Mouse (Mus musculus): ENCODE results near the gene Ndufs3. TPM values are rescaled to one million over a fixed set of nuclear protein-coding genes. Genes with fewer than 3 reads are reported as not detected.
A peak's percentile ranks its signal among the peaks of the same experiment; 100 is the strongest.

Ndufs3 gene
- total and polyA plus RNA-seq, 2 experiments from 2014 or later: 156 to 248 TPM

DNA sequence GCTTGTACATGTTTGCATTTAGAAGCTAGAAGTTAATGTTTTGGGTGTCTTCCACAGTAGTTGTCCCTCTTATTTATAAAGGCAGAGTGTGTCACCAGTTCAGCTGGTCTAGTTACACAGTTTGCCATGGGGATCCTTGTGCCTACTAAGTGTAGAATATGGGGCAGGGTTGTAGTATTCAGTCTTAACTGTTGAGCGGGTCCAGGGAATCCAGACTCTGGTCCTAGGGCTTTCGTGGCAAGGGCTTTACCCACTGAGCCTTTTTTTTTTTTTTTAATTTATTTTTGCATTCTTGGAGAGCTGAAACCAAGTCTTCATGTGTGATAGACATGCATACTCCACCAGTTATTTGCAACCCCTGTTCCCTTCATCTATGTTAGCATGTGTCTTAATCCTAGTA is 43.1 kb downstream of the Ndufs3 start:
- Histone ChIP-seq H3K9ac (no peak overlapping the region), H3K36me3 (ENCODE audit: insufficient read depth) (peaks cover 69% of the 10 kb centered on the region), H3K4me3 (ENCODE audit: low read depth, low read length) (no peak overlapping the region), H3K27me3 (ENCODE audit: insufficient read depth, low read length) (no peaks in the 10 kb centered on the region), H3K9me3 (ENCODE audit: low read length) (no peaks in the 10 kb centered on the region), H3K4me2 (ENCODE audit: low read depth) (no peak overlapping the region), H3K4me1 (ENCODE audit: insufficient read depth) (no peaks in the 10 kb centered on the region), H3K27ac (ENCODE audit: low read depth, low read length) (no peak overlapping the region)
- 93% methylated on average over 2 of the region's 2 CpGs for WGBS
- TF ChIP-seq CTCF (IDR thresholded peaks at IDR 0.05; ENCODE audit: low read depth): no peak
- ATAC-seq (no peak), DNase-seq (no peak)

DNA sequence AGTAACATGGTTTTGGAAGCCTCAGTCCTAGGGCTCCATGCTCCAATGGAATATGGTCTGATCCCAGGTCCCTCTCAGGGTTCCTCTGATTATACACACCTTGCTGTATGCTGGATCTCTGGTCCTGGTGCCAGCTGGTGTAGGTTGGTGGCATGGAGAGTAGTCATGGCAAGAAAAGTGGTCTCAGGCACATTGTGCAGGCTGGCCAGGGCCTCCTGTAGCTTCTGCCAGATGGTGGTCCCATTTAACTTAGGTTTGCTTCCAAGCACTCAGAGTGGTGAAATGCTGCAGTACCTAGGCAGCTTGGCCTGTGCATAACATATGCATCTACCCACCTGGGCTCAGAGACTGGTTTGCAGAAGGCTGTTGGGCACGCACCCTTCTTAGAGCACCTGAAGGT is 54.2 kb downstream of the Ndufs3 start:
- no peak overlapping the region for H3K4me3 ChIP-seq (ENCODE audit: low read depth, low read length)
- no peak overlapping the region for H3K9ac ChIP-seq
- no peak overlapping the region for H3K4me2 ChIP-seq (ENCODE audit: low read depth)
- H3K4me1 ChIP-seq (ENCODE audit: insufficient read depth): peaks cover 17% of the 10 kb centered on the region
- ATAC-seq: no peak
- no peaks in the 10 kb centered on the region for H3K27me3 ChIP-seq (ENCODE audit: insufficient read depth, low read length)
- H3K36me3 ChIP-seq (ENCODE audit: insufficient read depth): peaks cover 46% of the 10 kb centered on the region
- no peak for DNase-seq
- 100% methylated on average over 1 of the region's 1 CpGs for WGBS
- TF ChIP-seq CTCF (IDR thresholded peaks at IDR 0.05; ENCODE audit: low read depth): no peak
- no peak overlapping the region for H3K27ac ChIP-seq (ENCODE audit: low read depth, low read length)
- H3K9me3 ChIP-seq (ENCODE audit: low read length): no peaks in the 10 kb centered on the region

DNA sequence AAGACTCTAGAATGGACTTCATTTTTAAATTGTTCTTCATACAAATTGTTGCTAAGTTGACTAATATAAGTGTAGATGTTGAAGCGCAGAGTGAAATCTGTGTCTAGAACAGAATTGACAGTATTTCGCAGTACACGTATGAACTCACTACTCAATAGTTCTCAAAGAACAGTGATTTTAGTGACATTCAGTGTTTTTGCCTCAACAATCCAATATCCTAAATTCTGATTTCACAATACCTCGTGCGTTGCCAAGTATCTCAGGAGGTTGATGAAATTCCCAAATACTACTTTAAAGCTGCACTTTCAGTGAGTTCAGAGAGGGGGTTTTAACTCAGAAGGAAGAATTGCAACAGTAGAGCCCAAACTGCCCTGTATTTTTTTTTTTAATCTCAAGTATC is 56.3 kb downstream of the Ndufs3 start:
- no peak overlapping the region for H3K27ac ChIP-seq (ENCODE audit: low read depth, low read length)
- ATAC-seq (no peak), DNase-seq (no peak)
- H3K4me3 ChIP-seq (ENCODE audit: low read depth, low read length): peak overlapping the region; percentile 94
- no peak overlapping the region for H3K9ac ChIP-seq
- 83% methylated on average over 5 of the region's 5 CpGs for WGBS
- no peaks in the 10 kb centered on the region for H3K27me3 ChIP-seq (ENCODE audit: insufficient read depth, low read length)
- H3K9me3 ChIP-seq (ENCODE audit: low read length): no peaks in the 10 kb centered on the region
- H3K4me1 ChIP-seq (ENCODE audit: insufficient read depth): peaks cover 17% of the 10 kb centered on the region
- peaks cover 27% of the 10 kb centered on the region for H3K36me3 ChIP-seq (ENCODE audit: insufficient read depth)
- TF ChIP-seq CTCF (IDR thresholded peaks at IDR 0.05; ENCODE audit: low read depth): no peak
- H3K4me2 ChIP-seq (ENCODE audit: low read depth): peak overlapping the region; percentile 77

DNA sequence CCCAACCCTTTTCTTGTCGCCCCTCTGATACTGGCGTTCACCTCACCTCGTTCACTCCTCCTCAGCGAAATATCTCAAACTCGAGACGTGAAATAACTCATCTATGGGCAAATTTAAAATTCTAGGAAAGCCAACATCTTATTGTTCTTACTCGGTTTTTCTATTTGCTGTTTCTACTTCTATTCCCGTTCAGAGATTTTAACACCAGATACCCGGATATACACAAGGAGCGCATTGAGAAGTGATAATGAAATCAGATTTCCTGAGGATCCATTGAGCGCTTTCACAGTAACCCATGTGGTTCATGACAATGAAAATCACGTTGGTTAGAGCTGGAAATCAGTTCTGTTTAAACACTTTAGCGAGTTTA is 57.0 kb downstream of the Ndufs3 start:
- TF ChIP-seq CTCF (IDR thresholded peaks at IDR 0.05; ENCODE audit: low read depth): no peak
- peak; percentile 44 for ATAC-seq
- Histone ChIP-seq H3K9ac (peak overlapping the region; percentile 94), H3K27ac (ENCODE audit: low read depth, low read length) (peak overlapping the region; percentile 95), H3K27me3 (ENCODE audit: insufficient read depth, low read length) (no peaks in the 10 kb centered on the region), H3K9me3 (ENCODE audit: low read length) (no peaks in the 10 kb centered on the region), H3K4me3 (ENCODE audit: low read depth, low read length) (peak overlapping the region; percentile 94), H3K4me1 (ENCODE audit: insufficient read depth) (peaks cover 17% of the 10 kb centered on the region), H3K4me2 (ENCODE audit: low read depth) (peak overlapping the region; percentile 77), H3K36me3 (ENCODE audit: insufficient read depth) (peaks cover 20% of the 10 kb centered on the region)
- WGBS: under 1% methylated on average over 13 of the region's 13 CpGs
- DNase-seq: peak; percentile 70

DNA sequence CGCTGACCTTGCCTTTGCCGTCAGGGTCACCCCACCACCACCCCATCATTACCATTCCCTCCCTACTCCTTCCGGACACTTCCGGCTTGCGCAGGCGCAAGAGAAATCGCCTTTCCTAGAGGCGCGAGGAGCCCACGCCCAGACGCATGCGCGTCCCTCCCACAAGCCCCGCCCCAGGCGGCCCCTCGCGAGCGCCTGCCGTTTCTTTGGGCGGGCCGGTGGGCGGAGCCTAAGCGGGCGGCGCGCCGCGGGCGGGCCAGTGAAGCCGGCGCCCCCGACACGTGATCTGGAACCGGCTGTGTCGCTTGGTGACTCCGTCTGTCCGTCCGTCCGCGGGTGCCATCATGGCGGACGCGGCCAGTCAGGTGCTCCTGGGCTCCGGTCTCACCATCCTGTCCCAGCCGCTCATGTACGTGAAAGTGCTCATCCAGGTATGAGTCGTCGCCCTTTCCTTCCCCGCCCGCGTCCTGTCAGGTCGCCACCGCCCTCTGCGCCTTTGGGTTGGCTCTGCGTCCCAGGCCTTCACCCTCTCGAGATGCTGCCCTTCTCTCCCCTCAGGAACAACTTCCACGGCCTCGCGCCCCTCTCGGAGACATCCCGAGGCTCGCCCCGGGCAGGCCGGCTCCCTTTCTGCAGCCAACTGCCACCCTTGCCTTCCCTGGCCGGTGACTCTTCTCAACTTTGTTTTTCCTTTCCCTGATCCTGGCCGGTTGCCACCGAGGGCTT is 57.5 kb downstream of the Ndufs3 start, which contains the start of gene Mtch2:
TSS of gene Mtch2 (plus strand) at position 201 of the 726 bp plus-strand sequence.
- Histone ChIP-seq H3K4me2 (ENCODE audit: low read depth) (peak within 1 kb of the TSS; percentile 77), H3K27ac (ENCODE audit: low read depth, low read length) (peak within 1 kb of the TSS; percentile 95), H3K4me1 (ENCODE audit: insufficient read depth) (peaks cover 17% of the 10 kb centered on the region), H3K9me3 (ENCODE audit: low read length) (no peaks in the 10 kb centered on the region), H3K36me3 (ENCODE audit: insufficient read depth) (peaks cover 17% of the 10 kb centered on the region), H3K27me3 (ENCODE audit: insufficient read depth, low read length) (no peaks in the 10 kb centered on the region), H3K4me3 (ENCODE audit: low read depth, low read length) (peak within 1 kb of the TSS; percentile 94), H3K9ac (peak within 1 kb of the TSS; percentile 94)
- no peak for TF ChIP-seq CTCF (IDR thresholded peaks at IDR 0.05; ENCODE audit: low read depth)
- WGBS: 0% methylated on average over 60 of the region's 67 CpGs
- peak; percentile 95 for ATAC-seq
- peak; percentile 99 for DNase-seq

DNA sequence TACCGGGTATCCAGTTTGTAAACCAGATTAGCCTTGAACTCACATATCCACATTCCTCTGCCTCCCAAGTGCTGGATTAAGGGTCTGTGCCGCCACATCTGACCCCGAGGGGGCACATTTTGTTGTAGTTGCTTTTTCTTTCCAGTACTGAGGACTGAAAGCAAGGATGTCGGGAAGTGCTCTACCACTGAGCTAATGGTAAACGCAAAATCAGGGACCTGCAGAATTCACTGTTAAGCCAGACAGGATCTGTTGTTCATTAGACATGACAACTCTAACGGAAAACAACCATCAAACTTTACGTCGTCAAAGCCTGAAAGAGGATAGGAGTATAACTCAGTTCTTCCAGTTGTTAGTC is 58.1 kb downstream of the Ndufs3 start:
- DNase-seq (no peak), ATAC-seq (peak; percentile 54)
- Histone ChIP-seq H3K36me3 (ENCODE audit: insufficient read depth) (peaks cover 13% of the 10 kb centered on the region), H3K27me3 (ENCODE audit: insufficient read depth, low read length) (no peaks in the 10 kb centered on the region), H3K4me2 (ENCODE audit: low read depth) (peak overlapping the region; percentile 77), H3K9ac (peak overlapping the region; percentile 94), H3K4me1 (ENCODE audit: insufficient read depth) (peaks cover 17% of the 10 kb centered on the region), H3K4me3 (ENCODE audit: low read depth, low read length) (peak overlapping the region; percentile 94), H3K9me3 (ENCODE audit: low read length) (no peaks in the 10 kb centered on the region), H3K27ac (ENCODE audit: low read depth, low read length) (peak overlapping the region; percentile 77)
- WGBS: 2% methylated on average over 8 of the region's 8 CpGs
- TF ChIP-seq CTCF (IDR thresholded peaks at IDR 0.05; ENCODE audit: low read depth): no peak; the same call in 1 of the 2 replicates

DNA sequence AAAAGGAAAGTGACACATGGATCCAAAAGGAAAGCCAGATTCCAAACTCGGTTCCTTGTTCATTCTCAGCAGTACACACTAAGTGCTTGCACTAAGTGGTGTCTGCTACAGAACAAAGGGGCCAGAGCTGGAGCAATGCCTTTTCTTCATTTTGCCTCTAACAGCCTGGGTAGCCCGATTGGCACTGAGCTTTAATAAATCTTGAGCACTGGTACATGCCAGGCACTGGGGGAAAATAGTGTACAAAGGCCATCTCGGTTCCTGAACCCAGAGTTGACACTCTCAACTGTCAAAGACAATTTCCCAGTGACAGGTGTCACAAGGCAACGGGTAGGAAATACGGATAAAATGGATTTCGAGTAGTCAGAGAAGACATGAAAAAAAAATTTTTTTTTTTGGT is 58.5 kb downstream of the Ndufs3 start:
- H3K27ac ChIP-seq (ENCODE audit: low read depth, low read length): peak overlapping the region; percentile 77
- H3K27me3 ChIP-seq (ENCODE audit: insufficient read depth, low read length): no peaks in the 10 kb centered on the region
- H3K36me3 ChIP-seq (ENCODE audit: insufficient read depth): peaks cover 10% of the 10 kb centered on the region
- DNase-seq (no peak), ATAC-seq (no peak)
- H3K4me1 ChIP-seq (ENCODE audit: insufficient read depth): peaks cover 17% of the 10 kb centered on the region
- no peaks in the 10 kb centered on the region for H3K9me3 ChIP-seq (ENCODE audit: low read length)
- H3K4me2 ChIP-seq (ENCODE audit: low read depth): peak overlapping the region; percentile 77
- 38% methylated on average over 6 of the region's 6 CpGs for WGBS
- no peak for TF ChIP-seq CTCF (IDR thresholded peaks at IDR 0.05; ENCODE audit: low read depth)
- H3K4me3 ChIP-seq (ENCODE audit: low read depth, low read length): peak overlapping the region; percentile 94
- H3K9ac ChIP-seq: peak overlapping the region; percentile 94
